Mouse (Mus musculus): ENCODE measurements at regions not wholly inside any gene's neighbourhood (a gene's known extent, or its start where the extent isn't known, plus 50 kb on each side); places are given as distances from the start of the nearest gene placed in this dataset.

- TF ChIP-seq GATA1 (IDR thresholded peaks at IDR 0.05; ENCODE audit: low read depth, low read length) (no peak), NRF1 (IDR thresholded peaks at IDR 0.05; ENCODE audit: insufficient read depth, low read depth, low read length, poor library complexity, severe bottlenecking) (no peak), MAFK (IDR thresholded peaks at IDR 0.05; ENCODE audit: borderline replicate concordance, low read depth, low read length) (no peak), POLR2A (IDR thresholded peaks at IDR 0.05; ENCODE audit: control insufficient read depth in 1 of 2, insufficient read depth in 1 of 2, low read depth in 1 of 2, low read length in 2 of 2, poor library complexity in 1 of 2) (no peak)
Observed at GRCm38 (mm10) chr15:62056889-62057288, 1134.1 kb upstream of the A1bg start.
